14 mouse cellular contexts compared by ENCODE assay signal in the genomic region with DNA sequence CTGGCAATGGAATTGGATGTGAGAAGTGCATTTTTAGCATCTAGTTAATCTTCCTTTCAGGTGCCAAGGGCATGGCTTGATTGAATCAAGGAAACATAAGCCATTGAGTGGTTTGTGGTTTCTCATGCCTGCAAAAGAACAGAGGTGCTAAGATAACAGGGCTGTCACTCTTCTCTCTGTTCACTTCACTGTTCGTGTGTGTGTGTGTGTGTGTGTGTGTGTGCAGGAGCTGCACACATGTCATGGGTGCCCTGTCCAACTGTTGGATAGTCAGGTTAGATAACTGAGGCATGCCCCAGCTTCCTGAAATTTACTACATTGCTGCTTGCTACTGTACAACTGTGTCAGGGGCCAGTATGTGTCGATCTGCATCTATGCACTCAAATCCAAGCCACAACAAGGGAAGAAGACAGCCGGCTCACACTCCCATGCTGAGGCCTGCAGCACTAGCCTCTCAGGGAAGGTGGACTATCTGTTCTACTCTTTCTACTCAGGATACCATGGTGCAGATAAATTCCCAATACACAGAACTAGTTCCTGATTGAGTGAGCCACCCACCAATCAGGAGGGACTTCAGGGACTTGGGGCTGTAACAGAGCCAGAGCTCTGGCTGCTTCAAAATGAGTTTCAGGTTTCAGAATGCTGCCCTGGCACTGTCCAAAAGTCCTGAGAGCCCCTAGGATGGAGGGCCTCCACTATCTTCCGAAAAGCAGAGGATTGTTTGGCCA.
DNase-seq lines count a peak whose midpoint lies in the region; ATAC-seq and TF ChIP-seq lines count a peak whose summit lies in the region.
"Had no signal": no experiment of that assay in that cellular context is flagged by ENCODE, and none has a peak within 500 bp of the region (broad histone marks: within the 10 kb centered on the region; RNA-seq: fewer than 3 reads in every experiment).

No protein-coding gene starts in this region.

- TF ChIP-seq POLR2A in thymus, adult 2 months (IDR thresholded peaks at IDR 0.05; ENCODE audit: control insufficient read depth, extremely low read depth, insufficient read depth, low read length, poor library complexity), result no peak

- no peak overlapping the region for H3K9ac ChIP-seq in heart, embryonic 13.5 days
- H3K9ac ChIP-seq: hindbrain, embryonic 15.5 days; liver, embryonic 15.5 days; stomach, embryonic 15.5 days had no signal

- H3K36me3 ChIP-seq in heart, embryonic 13.5 days, result no peaks in the 10 kb centered on the region
- H3K36me3 ChIP-seq in thymus, adult 2 months (ENCODE audit: control insufficient read depth, insufficient read depth, low read length), result no peaks in the 10 kb centered on the region
- H3K36me3 ChIP-seq: forebrain, embryonic 10.5 days; hindbrain, embryonic 15.5 days; liver, embryonic 15.5 days; midbrain, embryonic 10.5 days; stomach, embryonic 15.5 days had no signal

- no peak for TF ChIP-seq CTCF in thymus, adult 2 months (IDR thresholded peaks at IDR 0.05; ENCODE audit: borderline replicate concordance, control insufficient read depth, extremely low read depth, insufficient read depth, low read length, poor library complexity)
- no peak for TF ChIP-seq CTCF in left cerebral cortex, adult 2 months (IDR thresholded peaks at IDR 0.05)

- no peaks in the 10 kb centered on the region for H3K27me3 ChIP-seq in heart, embryonic 13.5 days (replicated peaks)
- no peaks in the 10 kb centered on the region for H3K27me3 ChIP-seq in thymus, adult 2 months (ENCODE audit: control insufficient read depth, insufficient read depth, low read length)
- H3K27me3 ChIP-seq: hindbrain, embryonic 15.5 days; liver, embryonic 15.5 days; stomach, embryonic 15.5 days had no signal

- intact Hi-C loops in heart, postnatal 14 days (cut with DNase I), result no loop called here
- intact Hi-C loops in left cerebral cortex, adult 2 months (cut with DNase I), result no loop called here

- 38% methylated on average over 4 of the region's 4 CpGs for WGBS in heart, embryonic 13.5 days
- WGBS in thymus, adult 2 months, result 24% methylated on average over 4 of the region's 4 CpGs

- peaks cover 37% of the 10 kb centered on the region for H3K4me1 ChIP-seq in heart, embryonic 13.5 days
- H3K4me1 ChIP-seq in thymus, adult 2 months (replicated peaks; ENCODE audit: control insufficient read depth, insufficient read depth, low read length), result peaks cover 15% of the 10 kb centered on the region
- H3K4me1 ChIP-seq: liver, embryonic 15.5 days; stomach, embryonic 15.5 days had no signal

- H3K4me2 ChIP-seq in heart, embryonic 13.5 days, result peak overlapping the region; percentile 22
- H3K4me2 ChIP-seq: hindbrain, embryonic 15.5 days; liver, embryonic 15.5 days; stomach, embryonic 15.5 days had no signal

- no peak overlapping the region for H3K4me3 ChIP-seq in heart, embryonic 13.5 days
- no peak overlapping the region for H3K4me3 ChIP-seq in thymus, adult 2 months (ENCODE audit: control insufficient read depth, insufficient read depth, low read length)
- no peak overlapping the region for H3K4me3 ChIP-seq in left cerebral cortex, adult 2 months
- H3K4me3 ChIP-seq: forebrain, embryonic 10.5 days; hindbrain, embryonic 15.5 days; liver, embryonic 15.5 days; midbrain, embryonic 10.5 days; stomach, embryonic 15.5 days had no signal

- H3K27ac ChIP-seq in heart, embryonic 13.5 days (replicated peaks), result peak overlapping the region; percentile 43; the same call in 1 of the 2 replicates
- no peak overlapping the region for H3K27ac ChIP-seq in thymus, adult 2 months (ENCODE audit: control insufficient read depth, insufficient read depth, low read length)
- H3K27ac ChIP-seq in left cerebral cortex, adult 2 months, result no peak overlapping the region
- H3K27ac ChIP-seq: forebrain, embryonic 10.5 days; hindbrain, embryonic 15.5 days; liver, embryonic 15.5 days; midbrain, embryonic 10.5 days; stomach, embryonic 15.5 days had no signal

- DNase-seq in heart, postnatal 14 days, result no peak
- peak; percentile 21 for DNase-seq in thymus, adult 2 months
- DNase-seq in thymus, postnatal 10 days (ENCODE audit: low spot score in 2 of 2), result no peak
- DNase-seq in heart, postnatal 4 days, result peak; percentile 28
- no peak for DNase-seq in cerebellum, adult 11 months
- no peak for DNase-seq in left cerebral cortex, adult 2 months (ENCODE audit: extremely low spot score in 1 of 2, low spot score in 2 of 2)
- DNase-seq: kidney, postnatal 14 days; right cerebral cortex, postnatal 14 days had no signal

- H3K9me3 ChIP-seq in heart, embryonic 13.5 days, result no peaks in the 10 kb centered on the region
- H3K9me3 ChIP-seq: forebrain, embryonic 10.5 days; hindbrain, embryonic 15.5 days; liver, embryonic 15.5 days; midbrain, embryonic 10.5 days; stomach, embryonic 15.5 days had no signal

- no peak for ATAC-seq in heart, embryonic 13.5 days (ENCODE audit: extremely low read depth, insufficient number of reproducible peaks, low FRiP score, low TSS enrichment)

Comparison
In these comparisons a context has a peak if more than half of its experiments do, and no peak if none do; other contexts are left out.
1. DNase-seq: peak in thymus, adult 2 months (single experiment) and heart, postnatal 4 days (single experiment); none in heart, postnatal 14 days (0 of 2), thymus, postnatal 10 days (0 of 2), cerebellum, adult 11 months (single experiment) and left cerebral cortex, adult 2 months (0 of 2).